Mouse (Mus musculus): Measurements from ENCODE around the gene Pih1d1. TPM values are rescaled to one million over a fixed set of nuclear protein-coding genes. Genes with fewer than 3 reads are reported as not detected.

Gene Pih1d1
- total RNA-seq, 2 experiments from 2014 or later = 46.6 to 48.2 TPM

DNA sequence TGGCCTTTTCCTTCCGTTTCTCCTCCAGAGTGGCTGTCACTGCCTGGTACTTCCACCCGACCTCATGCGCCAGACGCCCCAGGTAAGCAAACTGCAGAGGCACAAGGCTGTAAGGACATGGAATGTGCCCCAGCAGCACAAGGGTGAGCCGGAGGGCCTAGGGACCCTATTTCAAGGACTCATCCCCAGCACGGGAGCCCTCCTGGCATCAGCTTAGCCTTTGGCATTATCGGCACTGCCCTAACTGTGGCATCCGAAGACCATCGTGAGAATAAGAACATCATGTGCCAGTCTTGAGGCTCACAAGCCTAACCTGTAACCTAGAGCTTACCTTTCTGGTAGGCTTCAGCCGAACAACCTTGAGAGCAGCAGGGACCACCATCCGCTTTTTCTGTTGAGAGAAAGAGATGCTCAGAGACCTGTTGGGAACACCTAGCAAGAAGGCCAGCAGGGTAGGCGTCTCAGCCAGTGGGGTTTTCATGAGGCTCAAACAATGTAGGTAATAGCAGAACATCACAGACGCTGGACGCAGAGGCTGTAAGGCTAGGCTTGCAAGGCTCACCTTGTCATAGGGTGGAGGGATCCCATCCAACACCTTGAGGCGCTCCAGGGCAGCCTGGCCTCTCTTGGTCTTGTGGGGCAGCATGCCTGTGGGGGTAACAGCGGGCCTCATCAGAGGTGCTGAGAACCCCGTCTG lies 27.8 kb upstream of the Pih1d1 start:
- no peak for DNase-seq

DNA sequence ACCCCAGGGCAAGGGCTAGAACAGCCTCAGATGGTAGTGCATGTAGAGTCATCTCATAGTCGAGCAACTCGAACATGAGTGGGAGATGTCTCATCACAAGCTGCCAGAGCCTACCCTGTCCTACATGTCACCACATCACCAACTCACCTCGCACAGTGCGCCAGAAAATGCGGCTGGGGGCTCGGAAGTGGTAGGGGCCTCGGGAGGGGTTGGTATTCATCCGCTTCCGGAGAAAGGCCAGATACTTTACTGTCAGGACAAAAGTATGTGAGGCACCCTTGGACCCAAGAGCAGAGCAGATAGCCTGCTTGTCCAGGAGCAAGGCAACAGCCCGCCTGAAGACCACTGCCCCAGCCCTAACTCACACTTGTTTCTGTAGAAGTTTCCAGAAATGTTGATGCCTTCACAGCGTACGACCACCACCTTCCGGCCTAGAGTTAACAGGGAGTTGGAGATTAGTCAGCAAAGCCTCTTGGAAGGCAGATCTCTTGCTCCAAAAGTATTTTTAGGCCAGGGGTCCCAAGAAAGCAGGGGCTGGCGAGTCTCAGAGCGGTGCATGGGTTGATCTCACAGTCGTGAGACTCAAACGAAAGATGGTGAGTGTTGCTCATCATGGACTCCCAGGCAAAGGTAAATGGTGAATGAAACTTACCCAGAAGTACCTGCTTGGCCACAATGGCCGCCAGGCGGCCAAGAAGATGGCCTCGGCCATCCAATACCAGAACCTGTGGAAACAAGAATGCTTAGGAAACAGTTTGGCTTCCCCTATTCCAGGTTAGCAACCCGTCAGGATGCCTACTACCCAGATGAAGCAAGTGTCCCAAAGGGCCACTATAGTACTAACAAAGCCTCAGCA lies 27.0 kb upstream of the Pih1d1 start:
- DNase-seq = no peak

DNA sequence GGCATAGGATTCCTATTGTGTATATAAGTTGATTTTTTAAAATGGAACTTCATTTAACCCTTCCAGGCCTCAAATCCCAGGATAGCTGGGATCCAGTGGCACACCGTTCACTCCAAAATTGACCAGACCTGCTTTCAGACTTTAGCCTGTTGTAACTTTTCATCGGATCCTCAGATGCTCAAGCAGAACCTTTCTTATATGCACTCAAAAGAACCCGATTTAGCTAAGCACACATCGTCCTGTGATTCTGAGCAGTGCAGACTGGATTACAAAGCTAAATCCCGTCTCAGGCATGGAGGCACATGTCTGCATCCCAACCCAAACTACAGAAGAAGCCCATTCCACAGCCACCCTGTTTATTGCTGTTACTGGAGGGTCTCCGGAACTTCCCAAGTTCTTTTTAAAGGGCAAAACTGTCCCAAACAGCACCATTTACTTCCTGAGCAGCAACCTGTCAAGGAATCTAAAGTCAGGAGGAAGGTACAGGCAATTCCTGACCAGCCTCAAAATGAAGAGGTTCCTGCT lies 26.3 kb upstream of the Pih1d1 start:
- DNase-seq = no peak

DNA sequence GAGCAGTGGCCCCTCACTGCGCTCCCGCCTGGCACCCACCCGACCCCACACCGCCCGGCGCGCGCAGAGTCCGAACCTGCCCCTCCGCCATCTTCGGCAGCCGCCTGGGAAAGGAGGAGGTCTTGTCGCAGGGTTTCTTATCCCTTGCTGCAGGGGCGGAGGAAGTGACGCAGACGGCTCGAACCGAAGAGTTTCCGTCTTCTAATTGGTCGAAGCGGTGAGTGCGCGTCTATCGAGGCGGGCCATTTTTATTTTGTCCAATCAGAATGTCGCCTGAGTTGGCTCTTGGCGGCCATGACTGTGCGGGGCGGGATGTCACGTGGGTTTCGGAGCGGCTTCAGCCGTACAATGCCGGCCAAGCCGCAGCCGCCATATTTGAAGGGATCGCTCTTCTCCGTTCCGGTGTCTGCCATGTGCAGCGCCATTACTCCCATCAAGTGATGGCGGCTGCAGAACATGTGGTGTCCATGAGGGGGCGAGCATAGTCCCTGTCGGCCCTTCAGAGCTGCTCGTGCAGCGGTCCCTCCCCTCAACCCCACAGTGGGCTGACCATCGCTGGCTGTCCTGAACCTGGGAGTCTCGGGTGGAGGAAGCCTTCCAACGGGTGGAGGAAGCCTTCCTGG lies 25.4 kb upstream of the Pih1d1 start, which contains the start of gene Rpl13a:
TSS of gene Rpl13a (minus strand) at position 138 of the 623 bp plus-strand sequence.
- peak; percentile 90 for DNase-seq

DNA sequence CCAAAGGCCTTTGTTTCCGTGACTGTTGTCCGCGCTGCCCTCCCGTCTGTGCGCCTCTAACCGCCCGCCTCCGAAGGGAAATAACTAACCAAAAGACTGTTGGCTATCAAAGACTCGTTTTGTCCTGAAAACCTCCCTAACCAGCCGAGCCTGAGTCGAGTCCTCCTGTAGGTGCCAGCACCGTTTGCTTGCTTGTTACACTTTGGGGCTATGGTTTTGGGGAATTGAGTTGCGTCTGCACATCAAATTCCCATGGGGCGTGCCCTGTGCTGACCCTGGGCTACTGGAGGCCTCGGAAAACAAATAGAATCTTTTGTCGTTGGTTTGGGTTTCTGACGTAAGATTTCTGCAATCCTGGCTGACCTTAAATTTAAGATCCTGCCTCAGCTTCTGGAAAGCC lies 24.8 kb upstream of the Pih1d1 start:
- peak; percentile 52 for DNase-seq

DNA sequence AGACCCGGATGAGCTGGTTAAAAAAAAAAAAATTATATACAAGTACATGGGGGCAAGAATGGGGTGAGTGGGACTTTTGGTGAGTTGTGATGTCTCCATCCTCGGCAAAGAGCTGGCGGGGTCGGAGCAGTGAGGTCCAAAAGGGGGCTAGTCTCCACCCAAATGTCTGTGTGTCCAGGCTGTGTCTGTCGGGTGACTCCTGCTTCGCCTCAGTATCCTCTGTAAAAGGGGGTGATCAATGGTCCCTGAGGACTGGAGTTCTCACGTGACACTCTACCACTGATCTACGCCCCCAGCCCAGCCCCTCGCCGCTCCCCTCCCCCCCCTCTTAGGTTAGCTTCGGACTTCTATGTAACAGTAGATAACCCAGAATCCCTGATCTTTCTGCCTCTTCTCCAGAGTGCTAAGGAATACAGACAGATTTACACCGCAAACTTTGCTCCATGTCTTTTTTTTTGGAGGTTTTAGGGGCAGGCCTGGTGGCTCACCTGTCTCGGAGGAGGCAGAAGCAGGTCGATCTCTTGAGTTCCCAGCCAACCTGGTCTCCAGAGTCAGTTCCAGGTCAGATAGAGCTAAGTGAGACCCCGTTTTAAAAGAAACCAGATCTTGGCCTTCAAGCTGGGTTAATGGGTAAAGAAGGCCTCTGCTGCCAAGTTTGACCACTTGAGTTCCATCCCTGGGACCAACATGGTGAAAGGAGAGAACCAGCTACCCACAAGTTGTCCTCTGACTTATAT lies 24.2 kb upstream of the Pih1d1 start:
- DNase-seq = no peak

DNA sequence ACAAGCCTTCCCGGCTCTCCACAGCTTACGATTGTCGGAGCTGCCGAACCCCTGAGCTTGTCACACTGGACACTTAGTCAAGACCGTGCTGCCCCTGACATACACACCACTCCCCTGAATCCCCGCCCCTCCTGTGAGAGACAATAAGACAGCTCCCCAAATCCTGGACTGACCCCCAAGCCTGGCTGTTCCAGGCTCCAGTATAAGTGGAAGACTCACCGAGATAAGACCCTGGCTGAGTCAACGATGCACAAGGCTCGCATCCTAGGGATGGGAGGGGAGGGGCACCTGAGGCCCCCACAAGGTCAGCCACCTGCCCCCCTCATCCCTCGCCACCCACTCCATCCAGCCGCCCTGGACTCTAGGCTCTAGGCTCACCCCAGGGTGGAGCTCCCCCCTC lies 22.3 kb upstream of the Pih1d1 start:
- no peak for DNase-seq

DNA sequence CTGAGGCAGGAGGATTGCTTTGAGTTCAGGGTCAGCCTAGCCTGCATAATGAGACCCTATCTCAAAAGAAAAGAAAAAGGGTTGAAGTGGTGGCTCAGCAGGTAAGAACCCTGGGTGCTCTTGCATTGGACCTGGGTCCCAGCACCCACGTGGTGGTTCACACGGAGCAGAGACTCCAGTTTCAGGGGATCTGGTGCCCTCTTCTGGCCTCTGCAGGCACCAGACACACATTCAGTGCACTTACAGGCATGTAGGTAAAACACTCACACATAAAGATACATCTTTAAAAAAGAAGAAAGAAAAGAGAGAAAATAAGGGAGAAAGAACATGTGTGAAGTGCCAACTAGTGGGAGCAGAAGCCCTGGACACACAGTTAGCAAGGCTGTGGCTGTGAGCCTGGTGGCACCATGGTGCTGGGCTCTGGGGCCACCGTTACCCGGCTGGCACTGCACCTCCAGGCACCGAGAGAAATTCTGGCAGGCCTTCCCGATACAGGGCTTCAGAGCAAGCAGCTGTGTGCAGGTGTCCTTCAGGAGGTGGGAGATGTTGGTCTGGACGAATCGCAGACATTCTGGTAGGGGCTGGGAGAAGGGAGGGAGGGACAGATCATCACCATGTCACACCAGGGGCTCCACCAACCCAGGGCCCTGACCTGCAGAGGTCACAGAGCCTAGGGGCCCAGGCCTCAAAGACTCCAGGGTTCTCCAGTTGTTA lies 20.5 kb upstream of the Pih1d1 start:
- no peak for DNase-seq

DNA sequence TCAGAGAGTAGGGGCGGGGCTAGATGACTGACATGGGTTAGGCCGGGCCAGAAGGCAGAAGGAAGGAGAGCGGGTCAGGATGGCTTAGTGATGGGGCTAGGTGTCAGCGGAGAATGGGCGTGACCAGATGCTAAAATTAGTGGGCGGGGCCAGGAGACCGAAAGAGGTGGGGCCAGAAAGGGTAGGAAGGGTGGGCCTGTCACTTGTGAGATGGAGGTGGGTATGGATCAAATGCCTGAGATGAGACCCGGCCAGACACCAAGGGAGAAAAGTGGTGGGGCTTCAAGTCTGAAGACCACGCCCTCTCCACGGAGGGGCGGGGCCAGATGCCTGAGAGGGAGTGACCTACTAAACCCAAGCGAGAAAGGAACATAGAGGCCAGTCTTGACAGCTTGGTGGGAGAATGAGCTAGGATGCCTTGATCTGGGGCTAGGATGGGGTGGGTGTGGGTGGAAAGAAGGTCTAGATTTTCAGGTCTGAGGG lies 19.5 kb upstream of the Pih1d1 start:
- peak; percentile 50 for DNase-seq

DNA sequence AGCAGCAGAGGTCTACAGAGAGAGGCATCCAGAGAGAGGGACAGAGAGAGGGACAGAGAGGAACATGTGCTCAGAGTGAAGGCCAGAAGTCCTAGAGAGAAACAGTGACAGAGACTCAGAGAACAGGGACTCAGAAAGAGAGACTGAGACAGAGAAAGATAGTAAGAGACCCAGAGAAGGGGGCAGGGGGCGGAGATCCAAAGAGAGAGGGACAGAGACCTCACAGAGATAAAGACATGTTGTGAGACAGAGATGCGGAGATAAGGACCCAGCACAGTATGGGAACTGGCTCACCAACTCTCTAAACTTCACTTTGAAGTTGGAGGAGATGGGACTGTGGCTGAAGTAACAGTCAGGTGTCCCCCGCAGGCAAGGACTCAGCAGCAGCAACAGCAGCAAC lies 18.7 kb upstream of the Pih1d1 start:
- DNase-seq = no peak

DNA sequence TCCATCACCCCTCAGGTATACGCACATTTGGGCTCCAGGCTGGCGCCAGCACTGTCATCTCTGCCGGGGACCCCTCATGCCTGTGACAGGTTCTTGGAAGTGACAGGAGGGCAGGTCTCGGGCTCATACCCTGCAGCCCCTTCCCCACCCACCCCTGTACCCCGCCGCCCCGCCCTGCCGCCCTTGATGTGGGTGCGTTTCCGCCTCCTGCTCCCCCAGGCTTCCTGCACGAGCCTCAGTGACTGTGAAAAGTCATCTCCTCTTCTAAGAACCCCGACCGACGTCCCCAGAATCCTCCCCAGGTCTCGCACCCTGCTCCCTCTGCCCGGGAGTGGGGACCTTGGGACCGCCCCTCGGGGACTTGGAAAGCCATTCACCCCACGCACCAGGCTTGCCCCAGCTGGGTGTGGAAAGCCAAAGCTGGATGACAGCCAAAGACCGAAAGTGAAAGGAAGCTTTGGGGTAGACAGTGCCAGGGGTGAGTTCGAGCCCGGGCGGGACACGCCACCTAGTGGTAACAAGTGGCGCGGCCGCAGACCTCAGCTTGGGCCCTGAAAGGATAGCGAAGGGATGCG lies 18.0 kb upstream of the Pih1d1 start, which contains the start of the genes Gm45713 and Flt3l:
TSS of gene Gm45713 (minus strand) at position 239 of the 575 bp plus-strand sequence.
TSS of gene Flt3l (minus strand) at position 440 of the 575 bp plus-strand sequence.
- peak; percentile 94 for DNase-seq

DNA sequence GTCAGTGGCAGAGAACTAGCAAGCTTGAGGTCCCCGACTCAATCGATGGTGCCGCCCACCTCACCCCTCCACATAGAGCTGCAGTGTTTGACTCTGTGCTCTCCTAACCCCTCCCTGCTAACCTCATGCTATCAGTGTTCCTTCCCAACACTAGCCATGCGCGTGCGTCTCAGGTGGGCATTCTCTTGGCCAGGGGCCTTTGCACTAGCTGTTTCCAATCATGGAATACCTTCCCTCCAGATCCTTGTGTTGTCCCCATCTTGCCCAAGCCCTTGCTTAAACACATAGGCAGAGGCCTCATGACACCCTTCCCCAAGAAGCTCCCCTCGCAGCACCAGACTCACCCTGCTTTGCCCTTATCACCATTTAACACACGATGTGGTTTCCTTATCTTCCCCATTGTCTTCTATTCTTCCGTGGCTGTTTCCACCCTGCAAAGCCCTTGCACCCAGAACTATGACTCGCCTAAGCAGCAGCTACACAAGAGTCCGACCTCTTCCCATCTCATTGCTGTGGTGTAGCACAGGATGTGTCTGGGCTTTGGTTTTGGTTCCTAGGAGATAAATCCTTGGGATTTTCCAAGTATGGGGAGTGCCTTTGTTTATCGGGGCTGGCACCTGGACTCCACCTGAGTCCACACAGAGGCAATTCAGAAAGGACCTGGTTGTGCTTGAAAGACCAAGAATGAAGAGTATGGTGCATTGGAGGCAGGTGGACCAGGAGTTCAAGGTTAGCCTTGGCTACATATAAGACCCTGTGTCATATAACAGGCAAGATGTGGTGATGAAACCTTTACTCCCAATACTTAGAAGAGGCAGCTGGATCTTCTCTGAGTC lies 16.7 kb upstream of the Pih1d1 start:
- no peak for DNase-seq

DNA sequence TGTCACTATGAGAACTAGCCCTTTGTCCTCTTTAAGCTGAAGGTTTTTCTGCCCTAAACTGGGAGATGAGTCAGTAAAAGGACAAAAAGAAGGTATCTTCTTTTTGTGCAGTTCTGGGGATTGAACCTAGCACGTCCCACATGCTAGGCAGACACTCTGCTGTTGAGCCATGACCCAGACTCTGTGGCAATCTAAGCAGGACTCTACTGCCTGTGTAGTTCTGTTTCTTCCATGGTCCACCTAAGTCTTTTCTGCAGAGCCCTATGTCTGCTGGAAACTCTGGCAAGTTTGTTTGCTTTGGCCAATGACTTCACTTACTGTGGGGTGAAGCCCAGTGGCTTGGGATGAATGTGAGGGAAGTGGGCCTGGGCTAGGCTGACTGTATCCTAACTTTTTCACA lies 15.7 kb upstream of the Pih1d1 start:
- no peak for DNase-seq

DNA sequence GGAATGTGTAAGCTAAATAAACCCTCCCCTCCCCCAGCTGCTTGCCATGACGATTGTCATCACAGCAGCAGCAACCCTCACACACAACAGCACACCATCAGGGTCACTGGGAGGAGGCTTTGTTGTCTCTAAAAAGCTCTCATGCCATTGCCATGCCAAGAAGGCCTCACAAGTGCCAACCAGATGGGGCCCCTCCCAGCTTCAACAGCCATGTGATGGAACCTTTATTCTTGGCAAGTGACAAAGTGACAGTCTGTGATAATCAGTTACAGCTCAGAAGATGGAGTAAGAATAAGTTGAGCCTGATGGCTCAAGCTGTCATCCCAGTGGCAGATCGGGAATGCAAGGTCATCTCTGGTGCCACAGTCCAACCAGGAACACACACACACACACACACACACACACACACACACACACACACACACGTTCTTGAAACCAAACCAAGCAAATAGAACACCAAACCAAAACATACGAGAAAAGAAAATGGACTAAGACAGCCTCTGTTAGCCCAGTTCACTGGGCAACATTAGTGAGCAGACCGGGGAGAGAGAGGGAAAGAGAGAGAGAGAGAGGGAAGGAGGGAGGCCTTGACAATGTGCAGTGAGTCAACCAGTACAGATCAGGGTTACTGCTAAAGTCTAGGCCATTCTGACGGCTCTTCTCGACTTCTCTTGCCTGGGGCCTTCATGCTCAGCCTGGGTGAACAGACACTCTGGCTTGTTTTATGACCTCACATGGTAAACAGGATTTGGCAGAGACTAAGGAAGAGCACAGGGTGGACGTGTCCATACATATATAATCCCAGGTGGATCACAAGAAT lies 14.0 kb upstream of the Pih1d1 start:
- DNase-seq = no peak

DNA sequence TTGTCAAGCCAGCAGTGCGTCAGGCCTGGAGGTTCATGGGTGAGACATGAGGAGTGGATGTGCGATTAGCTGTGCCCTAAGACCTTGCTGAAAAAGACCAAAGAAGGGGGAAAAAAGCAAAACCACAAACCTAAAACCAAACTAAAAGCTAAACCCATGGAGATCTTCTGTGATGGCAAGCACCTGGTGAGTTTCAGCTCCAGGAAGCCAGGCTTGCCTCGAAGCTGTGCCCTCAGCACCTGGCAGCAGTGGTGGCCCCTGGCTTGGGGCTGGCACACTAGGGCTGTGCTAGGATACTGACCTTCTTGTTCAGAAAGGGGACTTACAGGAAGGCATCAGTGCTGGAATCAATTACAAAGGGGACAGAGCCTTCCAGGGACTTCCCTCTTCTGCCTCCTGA lies 12.8 kb upstream of the Pih1d1 start:
- no peak for DNase-seq

DNA sequence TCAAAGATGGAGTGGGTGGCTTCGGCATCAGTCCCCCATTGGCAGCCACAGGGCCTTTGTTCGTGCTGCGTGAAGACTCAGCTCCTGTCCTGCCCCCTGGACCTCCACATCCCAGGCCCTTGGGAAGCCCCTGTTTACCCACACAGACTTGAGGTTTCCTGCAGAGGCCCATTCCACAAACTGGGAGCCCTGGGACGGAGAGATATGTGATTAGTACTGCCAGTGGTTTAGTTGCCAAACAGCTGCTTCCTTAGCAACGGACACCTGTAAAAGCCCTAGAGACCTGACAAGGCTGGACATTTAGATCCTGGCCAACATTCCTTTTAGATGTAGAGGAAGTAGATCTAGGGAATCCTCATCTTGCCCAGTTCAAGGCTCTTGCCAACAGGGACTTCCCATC lies 12.2 kb upstream of the Pih1d1 start:
- no peak for DNase-seq

DNA sequence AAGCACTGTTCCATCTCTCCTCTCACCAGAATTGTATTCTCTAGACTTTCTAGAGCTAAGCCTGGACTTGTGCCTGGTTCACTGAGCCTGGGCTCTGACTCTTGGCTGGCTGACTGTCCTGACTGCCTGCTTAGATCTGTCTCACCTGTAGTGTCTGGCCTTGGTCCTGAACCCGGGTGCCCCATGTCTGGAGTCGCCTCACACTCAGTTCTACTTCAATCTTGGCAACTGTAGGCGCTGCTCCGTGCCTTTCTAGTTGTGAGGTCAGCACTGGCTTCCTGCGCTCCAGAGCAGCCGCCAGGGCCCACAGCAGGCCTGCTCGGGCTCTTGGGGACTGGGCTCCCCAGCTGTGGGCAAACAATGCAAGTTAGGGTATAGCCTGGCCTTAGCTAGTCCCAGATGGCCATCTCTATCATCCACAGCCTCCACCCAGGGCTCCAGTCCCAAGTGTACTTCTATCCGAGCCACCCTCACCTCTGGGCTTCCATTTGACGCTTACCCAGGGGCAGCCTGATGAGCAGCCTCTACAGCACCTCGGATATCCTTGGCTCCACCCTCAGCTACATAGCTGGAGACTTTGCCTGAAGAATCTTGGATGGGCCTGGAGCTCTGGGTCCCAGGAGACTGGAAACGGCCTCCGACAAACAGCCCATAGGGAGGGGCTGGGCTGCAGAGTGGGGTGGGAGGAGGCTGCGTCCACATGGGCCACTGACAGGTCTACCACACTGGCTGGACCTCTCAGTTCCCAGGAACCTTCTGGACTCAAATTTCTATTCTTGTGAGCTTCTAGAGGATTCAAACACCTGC lies 9.5 kb upstream of the Pih1d1 start:
- DNase-seq = no peak

DNA sequence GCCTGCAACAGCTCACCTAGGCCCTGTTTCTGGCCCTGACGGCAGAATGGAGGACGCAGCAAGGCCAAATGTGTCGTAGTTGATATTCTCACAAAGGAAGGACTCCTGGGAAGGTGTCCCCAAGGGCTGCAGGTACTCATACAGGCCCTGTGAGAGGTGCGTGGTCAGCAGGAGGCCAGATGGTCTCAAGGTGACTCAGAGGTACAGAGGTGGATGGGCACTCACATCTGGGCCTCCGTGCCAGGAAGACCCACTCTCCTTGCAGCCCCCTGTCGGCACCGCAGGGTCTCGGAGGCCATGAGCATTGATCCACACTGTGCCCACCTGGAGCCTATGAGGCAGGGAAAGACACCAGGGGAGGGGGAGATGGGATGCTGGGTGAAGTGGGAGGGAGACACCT lies 8.6 kb upstream of the Pih1d1 start:
- DNase-seq = no peak
